Mouse (Mus musculus) liver, embryonic 15.5 days (tissue): Measurements from ENCODE around the gene Tmem258. TPM values are rescaled to one million over a fixed set of nuclear protein-coding genes. Genes with fewer than 3 reads are reported as not detected.

Experiments used
- ATAC-seq: fragments of 200-750 bp; cut with Nextera tagmentation; 2 replicates; pipeline ENCODE4 v1.8.0; 2017; ENCODE audit warnings: moderate number of reproducible peaks, mild to moderate bottlenecking, moderate library complexity; ENCODE audit not compliant: insufficient read depth
- H3K27ac ChIP-seq: fragments of 300-500 bp; sonication (generic); replicated peaks from 2 replicates; pipeline ENCODE4 v1.5.1; 2015; ENCODE audit warnings: mild to moderate bottlenecking, inconsistent platforms
- H3K27me3 ChIP-seq: fragments of 300-500 bp; sonication (generic); 2 replicates; pipeline ENCODE4 v1.6.1; 2015; ENCODE audit warnings: mild to moderate bottlenecking, inconsistent platforms
- H3K36me3 ChIP-seq: fragments of 300-500 bp; sonication (generic); replicated peaks from 2 replicates; pipeline ENCODE4 v1.6.1; 2015; ENCODE audit warnings: moderate library complexity, mild to moderate bottlenecking, inconsistent platforms
- H3K4me1 ChIP-seq: fragments of 300-500 bp; sonication (generic); replicated peaks from 2 replicates; pipeline ENCODE4 v1.6.1; 2015; ENCODE audit warnings: inconsistent platforms
- H3K4me2 ChIP-seq: fragments of 300-500 bp; sonication (generic); 2 replicates; pipeline ENCODE4 v1.6.1; 2015; ENCODE audit warnings: moderate library complexity, mild to moderate bottlenecking, inconsistent platforms
- H3K4me3 ChIP-seq: fragments of 300-500 bp; sonication (generic); replicated peaks from 2 replicates; pipeline ENCODE4 v1.5.1; 2015; ENCODE audit warnings: mild to moderate bottlenecking, inconsistent platforms
- H3K9ac ChIP-seq: fragments of 300-500 bp; sonication (generic); 2 replicates; pipeline ENCODE4 v1.6.1; 2015; ENCODE audit warnings: moderate library complexity, mild to moderate bottlenecking, inconsistent platforms
- H3K9me3 ChIP-seq: fragments of 300-500 bp; sonication (generic); replicated peaks from 2 replicates; pipeline ENCODE4 v1.6.1; 2016; ENCODE audit warnings: inconsistent platforms
- WGBS: fragments of 180-500 bp; shearing (Covaris S2); methylation state at CpG from one replicate; pipeline ENCODE4 v1.1.7; 2015; ENCODE audit warnings: mixed read lengths; ENCODE audit not compliant: insufficient replicate concordance; 5-methylcytosine and 5-hydroxymethylcytosine counted together
- microRNA-seq: library from miRNA; unstranded; fragments of <30 nt; microRNA quantifications from one replicate; pipeline ENCODE4, GENCODE M21; 2016
- polyA plus RNA-seq: library from polyadenylated mRNA; unstranded; fragments of >200 nt; fragmentation: Nextera tagmentation; extraction: Ambion mirVana; gene quantifications from 2 replicates; pipeline ENCODE4 v1.2.1, GENCODE M21; 2015

Tmem258 gene
- polyA plus RNA-seq, 1 experiment from 2014 or later = 296 TPM

DNA sequence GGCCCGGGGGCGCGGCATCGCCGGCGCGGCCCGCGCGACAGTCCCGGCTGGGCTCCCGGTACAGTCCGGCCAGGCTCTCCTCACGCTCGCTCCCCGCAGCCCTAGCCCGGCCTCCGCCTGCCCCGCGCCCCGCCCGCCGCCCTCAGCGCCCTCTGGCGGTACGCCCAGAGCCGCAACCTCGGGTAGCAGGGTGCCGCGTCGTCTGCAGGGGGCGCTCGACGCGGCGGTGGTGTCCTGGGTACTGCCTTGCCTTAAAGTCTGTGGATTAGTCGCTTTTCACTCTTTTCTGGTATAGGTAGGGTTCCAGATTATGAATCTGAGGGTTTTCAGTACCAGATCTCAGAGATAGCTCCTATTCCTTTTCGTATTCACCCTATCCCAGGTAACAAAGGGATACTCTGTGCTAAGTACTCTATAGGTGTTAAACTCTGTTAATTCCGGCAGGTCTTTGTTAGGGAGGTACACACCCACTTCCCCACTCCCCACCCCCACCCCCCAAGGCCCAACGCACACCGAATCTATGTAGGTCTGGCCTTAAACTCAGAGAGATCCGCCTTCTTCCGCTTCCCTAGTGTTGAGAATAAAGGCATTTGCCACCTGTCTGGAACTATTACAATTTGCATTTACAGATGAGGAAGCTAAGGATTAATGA lies 37.0 kb downstream of the Tmem258 start, which contains the start of gene Myrf:
Gene Myrf (minus strand): TSS at position 95 of the 652 bp plus-strand sequence.
- no peaks in the 10 kb centered on the region for H3K36me3 ChIP-seq
- H3K4me3 ChIP-seq = peak within 1 kb of the TSS; percentile 55
- H3K4me1 ChIP-seq = peaks cover 34% of the 10 kb centered on the region
- H3K9ac ChIP-seq = peak within 1 kb of the TSS; percentile 53; the same call in 1 of the 2 replicates
- H3K27me3 ChIP-seq = peaks cover 23% of the 10 kb centered on the region
- H3K9me3 ChIP-seq = no peaks in the 10 kb centered on the region
- peak within 1 kb of the TSS; percentile 81 for H3K4me2 ChIP-seq
- no peak within 1 kb of the TSS for H3K27ac ChIP-seq
- 7% methylated on average over 43 of the region's 43 CpGs for WGBS
- peak; percentile 73 for ATAC-seq

DNA sequence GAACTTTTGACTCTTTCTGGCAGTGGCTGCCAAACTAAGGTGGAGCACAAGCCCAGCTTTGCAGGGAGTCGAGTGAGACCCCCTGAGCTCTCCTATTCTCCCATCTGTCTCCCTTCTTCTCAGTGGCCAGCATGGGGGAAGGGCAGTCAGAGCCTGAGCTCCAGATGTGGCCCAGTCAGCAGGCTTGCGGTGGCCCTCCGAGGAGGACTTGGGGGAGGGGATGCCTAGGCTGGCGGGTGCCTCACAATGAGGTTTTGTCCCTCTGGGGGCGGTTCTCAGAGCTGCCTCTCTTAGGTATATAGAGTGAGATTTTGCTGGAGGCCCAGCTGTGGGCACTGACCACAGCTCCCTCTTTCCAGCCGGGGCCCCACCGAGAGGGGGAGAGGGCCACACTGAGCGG lies 39.1 kb downstream of the Tmem258 start:
- 22% methylated on average over 8 of the region's 8 CpGs for WGBS
- Histone ChIP-seq H3K27me3 (peaks cover 26% of the 10 kb centered on the region), H3K36me3 (no peaks in the 10 kb centered on the region), H3K9ac (no peak overlapping the region), H3K4me2 (no peak overlapping the region), H3K4me1 (peaks cover 28% of the 10 kb centered on the region), H3K9me3 (no peaks in the 10 kb centered on the region), H3K4me3 (no peak overlapping the region), H3K27ac (no peak overlapping the region)
- no peak for ATAC-seq

DNA sequence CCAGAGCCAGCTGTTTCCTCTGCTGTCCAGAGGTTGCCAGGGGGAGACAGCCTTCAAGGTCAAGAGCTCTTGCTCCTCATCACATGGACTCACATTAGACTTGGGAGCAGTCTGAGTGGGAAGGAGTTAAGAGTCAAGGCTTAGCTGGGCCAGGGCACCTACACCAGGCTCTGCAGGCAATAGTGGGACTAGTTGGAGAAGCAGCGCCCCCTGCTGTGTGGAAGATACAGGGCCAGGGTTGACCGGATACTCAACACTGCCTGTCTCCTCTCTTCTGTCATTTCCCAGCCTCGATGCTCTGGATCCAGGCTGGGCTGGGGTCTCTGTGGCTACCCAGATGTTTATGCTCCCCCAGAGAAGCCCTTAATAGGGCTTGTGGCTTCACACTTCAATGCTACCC lies 40.4 kb downstream of the Tmem258 start:
- no peaks in the 10 kb centered on the region for H3K36me3 ChIP-seq

DNA sequence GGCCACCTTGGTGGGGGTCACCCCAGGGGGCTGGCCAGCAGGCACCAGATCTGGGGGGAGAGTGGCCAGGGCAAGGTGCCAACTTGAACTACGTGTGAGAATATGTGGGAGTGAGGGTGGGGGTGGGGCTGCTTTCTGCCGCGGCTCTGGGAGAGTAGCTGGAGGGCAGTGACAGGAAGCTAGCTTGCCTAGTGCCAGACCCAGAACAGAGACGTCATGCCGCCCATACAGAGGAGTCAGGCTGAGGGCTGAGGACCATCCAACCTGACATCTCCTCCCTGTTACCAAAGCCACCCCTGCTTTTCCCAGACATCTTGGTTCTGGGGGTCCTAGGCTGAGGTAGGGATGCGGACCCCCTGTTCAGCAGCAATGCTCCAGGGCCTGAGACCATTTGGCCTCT lies 43.4 kb downstream of the Tmem258 start:
- Histone ChIP-seq H3K4me2 (no peak overlapping the region), H3K4me3 (no peak overlapping the region), H3K4me1 (no peaks in the 10 kb centered on the region), H3K36me3 (no peaks in the 10 kb centered on the region), H3K9me3 (no peaks in the 10 kb centered on the region), H3K27ac (no peak overlapping the region), H3K27me3 (0 out of 2 replicates have a peak, but pooled peaks cover 6% of the 10 kb centered on the region), H3K9ac (no peak overlapping the region)
- 16% methylated on average over 6 of the region's 6 CpGs for WGBS
- no peak for ATAC-seq

More for the DNA sequence above, 40.4 kb downstream of the Tmem258 start:
- WGBS = 12% methylated on average over 3 of the region's 3 CpGs
- Histone ChIP-seq H3K9me3 (no peaks in the 10 kb centered on the region), H3K4me3 (no peak overlapping the region), H3K27ac (no peak overlapping the region), H3K4me2 (no peak overlapping the region), H3K9ac (no peak overlapping the region), H3K4me1 (peaks cover 18% of the 10 kb centered on the region), H3K27me3 (peaks cover 26% of the 10 kb centered on the region)
- no peak for ATAC-seq

DNA sequence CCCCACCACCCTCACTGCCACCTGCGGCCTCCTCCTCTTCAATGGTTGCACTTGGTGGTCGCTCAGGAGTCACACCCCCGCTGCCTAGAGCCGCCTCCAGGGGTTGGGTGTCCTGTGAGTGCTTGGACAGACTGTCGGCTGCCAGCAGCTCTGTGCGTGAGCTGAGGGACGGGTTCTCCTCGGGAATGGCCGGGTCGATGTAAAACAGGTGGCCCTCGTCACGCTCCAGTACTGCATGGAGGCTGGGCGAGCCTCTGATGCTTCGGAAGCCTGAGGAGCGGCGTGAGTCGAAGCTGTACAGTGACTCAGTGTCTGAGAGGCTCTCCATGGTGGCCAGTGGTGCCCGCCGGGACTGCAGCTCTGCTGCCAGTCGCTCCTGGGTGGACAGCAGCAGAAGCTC lies 44.3 kb downstream of the Tmem258 start:
- Histone ChIP-seq H3K4me1 (no peaks in the 10 kb centered on the region), H3K27me3 (0 out of 2 replicates have a peak, but pooled peaks cover 6% of the 10 kb centered on the region), H3K9ac (no peak overlapping the region), H3K4me3 (no peak overlapping the region), H3K9me3 (no peaks in the 10 kb centered on the region), H3K36me3 (no peaks in the 10 kb centered on the region), H3K4me2 (no peak overlapping the region), H3K27ac (no peak overlapping the region)
- WGBS = 48% methylated on average over 20 of the region's 20 CpGs
- ATAC-seq = no peak

Small RNAs within 50 kb of the gene (microRNA-seq; reads per million reads assigned to microRNA genes)
- 1.3 reads per million for gene Mir6993

Other genes with a start within 250 kb of the Tmem258 start
- gene Fth1, start 223.4 kb upstream of the Tmem258 start, polyA plus RNA-seq = 3,441 and 3,837 TPM in 2 replicates
- 0.09 and 0.12 TPM in 2 replicates for gene Best1, start 202.4 kb upstream of the Tmem258 start, polyA plus RNA-seq
- 245 and 277 TPM in 2 replicates for gene Rab3il1, start 202.3 kb upstream of the Tmem258 start, polyA plus RNA-seq
- 7.6 and 8.9 TPM in 2 replicates for gene Fads3, start 162.4 kb upstream of the Tmem258 start, polyA plus RNA-seq
- 89.7 and 102 TPM in 2 replicates for gene Fads2, start 102.3 kb upstream of the Tmem258 start, polyA plus RNA-seq
- 73.6 and 80.7 TPM in 2 replicates for gene Fads1, start 21.1 kb upstream of the Tmem258 start, polyA plus RNA-seq
- 136 and 142 TPM in 2 replicates for gene Fen1, start 155 bp downstream of the Tmem258 start, polyA plus RNA-seq
- 2.6 and 3.2 TPM in 2 replicates for gene Myrf, start 36.7 kb downstream of the Tmem258 start, polyA plus RNA-seq
- gene Dagla, start 100.9 kb downstream of the Tmem258 start, polyA plus RNA-seq = 0.22 and 0.37 TPM in 2 replicates
- gene Syt7, start 185.1 kb downstream of the Tmem258 start, polyA plus RNA-seq = 0.10 and 0.24 TPM in 2 replicates